Mouse (Mus musculus) cerebellum, adult 18-20 months (tissue): ENCODE results near the gene Appbp2.

Source experiments
- DNase-seq, 2 experiments: peaks; one replicate each; pipeline ENCODE4 v3.0.0; 2021

The Appbp2 gene

DNA sequence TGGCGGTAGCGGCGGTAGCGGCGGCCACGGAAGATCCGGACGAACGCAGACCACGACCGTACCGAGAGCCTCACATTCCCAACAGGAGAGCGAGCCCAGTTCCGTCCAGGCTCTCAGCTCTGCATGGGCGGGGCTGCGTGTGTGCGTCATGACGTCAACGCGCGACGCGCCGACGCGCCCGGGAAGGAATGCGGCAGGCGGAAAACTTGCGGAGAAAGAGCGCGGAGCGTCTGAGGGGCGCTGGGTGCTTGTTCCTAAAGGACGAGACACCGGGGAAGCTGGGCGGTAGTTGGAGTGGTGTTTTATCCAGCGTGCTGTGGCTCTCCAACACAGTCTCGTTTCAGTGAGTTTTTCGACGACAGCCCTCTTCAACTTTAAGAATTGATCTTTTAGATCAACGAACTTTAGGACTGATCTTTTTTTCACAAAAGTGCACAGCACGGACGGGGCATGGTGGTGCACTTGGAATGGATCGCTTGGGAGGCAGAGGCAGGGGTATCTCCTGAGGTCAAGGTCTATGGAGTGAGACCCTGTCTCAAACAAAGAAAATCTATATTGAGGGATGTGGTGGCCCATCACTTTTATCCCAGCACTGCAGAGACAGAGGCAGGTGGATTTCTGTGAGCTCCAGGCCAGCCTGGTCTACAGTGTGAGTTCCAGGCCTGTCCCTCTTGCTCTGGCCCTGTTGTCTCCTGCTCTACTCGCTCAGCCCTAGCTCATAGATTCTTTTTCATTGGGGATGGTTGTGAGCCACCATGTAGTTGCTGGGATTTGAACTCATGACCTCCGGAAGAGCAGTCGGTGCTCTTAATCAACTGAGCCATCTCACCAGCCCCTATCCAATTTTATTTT lies at the start of gene Appbp2:
Gene Appbp2, minus strand, starts transcription at position 141 of the 852 bp plus-strand sequence.
- DNase-seq: peak; percentile 90 to 92

DNA sequence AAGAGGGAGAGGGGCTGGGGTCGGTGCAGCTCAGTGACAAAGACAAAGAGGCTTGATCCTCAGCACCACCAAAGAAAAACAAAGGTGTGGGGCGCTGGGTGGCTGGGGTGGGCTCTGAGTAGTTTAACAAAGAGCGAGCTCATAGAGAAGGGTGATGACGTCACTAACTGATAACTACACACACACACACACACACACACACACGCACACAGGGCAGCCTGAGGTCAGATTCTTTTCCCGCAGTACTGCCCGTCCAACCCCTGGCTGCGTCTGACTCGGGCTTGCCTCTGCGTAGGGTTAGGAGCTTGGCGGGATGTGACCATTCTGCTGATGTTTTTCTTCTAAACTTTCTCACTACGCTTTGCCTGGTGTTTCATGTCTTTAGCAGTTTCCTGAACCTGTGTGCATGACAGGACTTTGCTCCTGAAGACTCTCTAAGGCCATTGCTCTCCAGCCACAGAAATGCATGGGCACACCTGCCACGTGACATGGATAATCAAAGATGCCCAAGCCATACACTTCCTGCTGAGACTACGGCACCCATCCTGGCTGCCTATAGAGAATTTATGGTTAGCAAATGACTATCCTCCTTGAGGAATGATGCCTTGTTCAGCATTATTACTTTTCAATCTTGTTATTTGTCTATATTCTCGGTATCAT lies 46.4 kb upstream of the Appbp2 start:
- no peak for DNase-seq

DNA sequence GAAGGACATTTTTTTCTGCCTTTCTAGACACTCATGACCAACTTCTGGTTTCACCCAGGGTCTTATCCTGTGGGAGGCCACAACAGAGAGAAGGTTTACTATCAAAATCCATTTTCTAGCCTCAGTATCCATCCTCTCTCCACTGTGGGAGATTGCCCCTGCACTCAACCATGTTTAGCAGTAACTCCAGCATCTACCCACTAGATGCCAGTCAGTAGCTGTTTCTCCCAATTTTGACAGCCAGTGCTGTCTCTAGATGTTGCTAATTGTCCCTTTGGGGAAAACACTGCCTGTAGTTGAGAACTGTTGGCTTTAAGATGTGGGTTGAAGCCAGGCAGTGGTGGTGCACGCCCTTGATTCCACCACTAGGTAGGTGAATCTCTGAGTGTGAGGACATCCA lies 43.2 kb upstream of the Appbp2 start:
- DNase-seq: no peak

DNA sequence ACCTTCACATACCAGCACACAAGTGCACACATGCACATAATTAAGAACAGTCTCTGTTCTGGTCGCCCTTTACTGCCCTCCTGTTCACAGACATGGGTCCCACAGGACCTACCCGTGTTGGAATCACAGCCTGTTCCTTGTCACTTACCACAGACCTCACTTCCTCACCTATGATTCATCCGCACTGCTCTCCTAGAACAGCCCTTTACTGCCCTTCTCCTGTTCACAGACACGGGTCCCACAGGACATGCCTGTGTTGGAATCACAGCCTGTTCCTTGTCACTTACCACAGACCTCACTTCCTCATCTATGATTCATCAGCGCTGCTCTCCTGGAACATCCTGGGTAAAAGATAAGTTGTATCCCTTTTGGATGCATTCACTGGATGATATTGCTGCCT lies 42.7 kb upstream of the Appbp2 start:
- no peak for DNase-seq

DNA sequence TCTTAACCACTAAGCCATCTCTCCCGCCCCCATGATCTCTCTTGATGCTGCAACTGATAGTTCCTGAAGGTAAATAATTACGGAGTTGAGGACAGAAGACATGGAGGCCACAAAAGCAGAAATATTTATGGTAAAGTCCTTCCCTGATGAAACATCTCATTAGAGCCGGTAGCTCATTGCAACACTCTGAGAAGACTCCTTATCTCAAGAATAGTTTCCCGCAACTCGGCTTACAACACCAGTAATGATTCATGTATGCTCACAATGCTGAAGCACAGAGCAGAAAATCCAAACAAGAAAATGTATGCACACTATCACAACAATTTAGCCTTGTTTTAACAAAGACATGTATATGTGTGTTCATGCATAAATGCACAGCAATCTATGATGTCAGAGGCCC lies 40.2 kb upstream of the Appbp2 start:
- DNase-seq: no peak

DNA sequence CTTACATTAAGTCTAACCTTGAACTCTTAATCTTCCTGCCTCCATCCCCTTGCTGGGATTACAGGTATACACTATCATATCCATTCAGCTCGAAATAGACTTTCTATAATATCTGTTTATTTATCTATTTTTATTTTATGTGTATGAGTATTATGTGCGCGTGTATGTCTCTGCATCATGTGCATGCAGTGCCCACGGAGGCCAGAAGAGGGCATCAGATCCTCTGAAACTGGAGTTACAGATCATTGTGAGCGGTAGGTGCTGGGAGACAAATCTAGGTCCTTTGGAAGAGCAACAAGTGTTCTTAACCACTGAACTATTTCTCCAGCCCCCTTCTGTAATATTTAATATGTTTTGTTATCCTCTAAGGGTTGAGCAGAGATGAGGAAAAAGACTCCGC lies 38.4 kb upstream of the Appbp2 start:
- DNase-seq: no peak

DNA sequence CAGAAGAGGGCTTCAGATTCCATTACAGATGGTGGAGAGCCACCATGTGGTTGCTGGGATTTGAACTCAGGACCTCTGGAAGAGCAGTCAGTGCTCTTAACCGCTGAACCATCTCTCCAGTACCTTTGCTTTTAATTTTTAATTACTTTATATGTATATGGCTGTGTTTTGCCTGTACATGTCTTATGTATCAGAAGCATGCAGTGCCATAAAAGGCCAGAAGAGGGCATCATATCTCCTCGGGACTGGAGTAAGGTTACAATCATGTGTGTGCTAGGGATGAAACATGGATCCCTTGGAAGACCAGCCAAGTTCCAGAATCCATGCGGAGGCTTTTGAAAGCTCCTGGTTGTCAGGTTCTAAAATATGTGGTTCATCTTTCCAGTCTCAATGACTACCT lies 35.7 kb upstream of the Appbp2 start:
- peak; percentile 24 to 38 for DNase-seq

DNA sequence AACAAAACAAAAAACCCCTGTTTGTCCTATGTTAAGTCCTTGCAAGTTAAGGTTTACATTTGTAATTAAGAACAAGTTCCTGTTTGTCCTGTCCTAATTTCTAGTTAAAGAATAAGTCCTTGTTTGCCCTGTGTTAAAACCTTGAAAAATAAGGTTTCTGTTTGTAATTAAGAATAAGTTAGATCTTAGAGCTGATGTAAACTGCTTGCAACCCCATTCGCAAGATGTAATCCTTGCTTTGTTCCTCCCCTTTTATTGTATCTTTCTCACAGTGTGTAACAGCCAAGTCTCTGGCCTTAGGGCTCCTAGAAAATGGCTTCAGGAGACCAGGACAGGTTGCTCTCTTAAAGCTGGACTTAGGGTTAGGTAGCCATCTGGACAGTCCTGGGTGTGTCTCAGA lies 32.5 kb upstream of the Appbp2 start:
- no peak for DNase-seq

DNA sequence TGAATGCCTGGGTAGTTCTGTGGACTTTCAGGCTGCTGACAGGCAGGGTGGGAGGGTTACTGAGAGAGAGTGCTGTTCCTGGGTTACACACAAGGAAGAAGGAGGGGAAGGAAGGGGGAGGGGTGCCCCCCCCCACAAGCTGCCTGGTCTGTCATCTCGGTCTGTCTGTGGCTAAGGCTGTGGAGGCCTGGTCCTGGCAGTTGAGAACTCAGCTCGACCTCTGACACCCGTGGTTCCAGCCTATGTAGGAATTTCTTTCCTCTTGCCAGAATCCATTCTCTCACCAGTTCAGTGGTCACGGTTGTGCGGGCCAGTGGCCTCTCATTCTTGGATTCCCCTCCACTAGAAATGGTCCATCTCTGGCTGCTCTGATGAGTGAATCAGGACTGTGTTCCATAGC lies 29.7 kb upstream of the Appbp2 start:
- DNase-seq: no peak

DNA sequence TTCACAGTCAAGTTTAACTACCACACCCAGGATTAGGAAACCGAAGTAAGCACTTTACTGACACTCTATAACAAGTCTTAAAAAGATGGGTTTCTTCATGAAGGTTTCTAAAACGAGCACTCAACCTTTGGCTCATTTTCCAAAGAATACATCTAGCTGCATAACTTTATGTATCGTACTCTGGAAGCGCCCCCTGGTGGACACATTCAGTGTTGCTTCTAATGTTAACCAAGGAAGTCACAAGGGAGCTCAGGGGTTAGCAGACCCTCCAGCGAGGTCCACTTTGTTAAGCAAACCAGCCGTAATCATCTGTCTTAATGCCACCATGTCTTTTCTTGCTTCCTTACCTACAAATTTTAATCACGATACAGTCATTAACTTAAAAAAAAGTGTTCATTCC lies 26.3 kb upstream of the Appbp2 start:
- peak; percentile 73 to 82 for DNase-seq

DNA sequence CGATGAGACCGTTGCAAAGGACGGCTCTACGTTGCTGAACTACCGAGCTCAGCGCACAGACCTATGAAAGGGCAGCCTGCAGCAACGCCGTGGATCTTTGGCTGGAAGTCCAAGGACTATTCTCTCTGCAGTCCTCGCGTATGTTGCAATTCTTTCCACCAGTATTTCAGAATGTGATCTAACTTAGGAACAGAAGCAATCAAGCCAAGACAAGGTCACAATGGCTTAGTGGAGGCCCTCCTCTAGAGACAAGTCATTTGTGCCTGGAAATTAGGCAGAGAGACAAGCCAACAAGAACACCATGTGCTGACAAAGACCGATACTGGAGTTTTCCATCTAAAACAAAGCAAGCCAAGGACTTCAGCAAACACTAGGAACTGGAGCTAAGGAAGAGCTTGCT lies 24.0 kb upstream of the Appbp2 start:
- DNase-seq: no peak

DNA sequence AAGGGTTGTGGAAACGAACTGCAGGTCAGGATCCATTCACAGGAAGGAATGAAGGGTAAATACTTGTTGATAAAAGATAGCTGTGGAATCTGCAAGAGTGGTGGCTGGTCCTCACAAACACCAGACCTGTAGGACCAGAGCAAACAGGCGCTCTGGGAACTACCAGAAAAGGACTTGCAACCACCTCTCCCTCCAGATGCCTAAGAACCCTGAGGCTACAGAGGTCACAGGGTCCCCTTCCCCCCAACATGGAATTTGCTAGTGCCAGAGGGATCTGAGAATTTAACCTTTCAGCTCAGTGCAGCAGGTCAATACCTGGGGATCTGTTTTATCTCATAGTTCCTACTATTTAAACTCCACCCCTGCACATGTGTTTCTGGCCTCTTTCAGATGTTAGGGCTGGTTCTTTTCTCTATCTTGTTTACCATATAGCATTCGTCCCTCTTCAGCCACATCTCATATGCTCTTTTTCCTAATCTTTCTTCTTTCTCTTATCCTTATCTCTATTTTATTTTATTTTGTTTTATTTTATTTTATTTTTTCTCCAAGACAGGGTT lies 20.6 kb upstream of the Appbp2 start:
- DNase-seq: no peak

DNA sequence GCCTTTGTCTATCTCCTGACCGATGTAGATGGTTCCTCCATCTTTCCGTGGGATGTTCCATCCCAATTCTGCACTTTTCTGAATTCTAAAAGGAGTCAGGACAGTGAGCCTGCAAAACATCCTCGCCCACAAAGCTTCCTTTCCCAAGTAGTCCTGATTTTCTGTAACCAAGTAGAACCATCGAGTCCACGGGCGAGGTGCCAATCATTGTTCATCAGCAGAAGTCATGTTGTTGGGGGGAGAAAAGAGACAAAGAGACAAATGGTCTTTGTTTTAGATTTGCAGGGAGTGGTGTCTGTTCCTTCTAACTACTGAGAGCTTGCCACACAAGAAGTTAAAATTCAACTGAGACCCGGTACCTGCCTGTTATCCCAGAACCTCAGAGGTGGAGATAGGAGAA lies 18.7 kb upstream of the Appbp2 start:
- DNase-seq: peak in 1 of 2 experiments; percentile 11

DNA sequence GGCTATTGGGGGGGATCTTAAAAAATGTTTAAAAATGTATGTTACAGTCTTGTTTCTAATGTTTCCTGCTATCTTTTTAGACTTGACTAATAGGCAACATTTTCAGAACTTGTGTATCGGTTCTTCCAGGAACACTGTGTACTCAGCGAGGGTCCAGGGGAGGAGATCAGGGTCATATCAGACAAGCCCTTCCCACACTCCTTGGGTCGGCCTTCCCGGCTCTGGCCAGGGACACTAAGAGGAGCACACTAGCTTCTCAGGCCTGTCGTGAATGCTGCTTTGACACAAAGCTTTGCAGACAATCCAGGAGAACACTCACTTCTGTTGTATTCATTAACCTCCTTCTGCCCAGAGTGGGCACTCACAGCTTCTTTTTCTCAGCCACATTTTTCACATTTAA lies 18.1 kb upstream of the Appbp2 start:
- no peak for DNase-seq

DNA sequence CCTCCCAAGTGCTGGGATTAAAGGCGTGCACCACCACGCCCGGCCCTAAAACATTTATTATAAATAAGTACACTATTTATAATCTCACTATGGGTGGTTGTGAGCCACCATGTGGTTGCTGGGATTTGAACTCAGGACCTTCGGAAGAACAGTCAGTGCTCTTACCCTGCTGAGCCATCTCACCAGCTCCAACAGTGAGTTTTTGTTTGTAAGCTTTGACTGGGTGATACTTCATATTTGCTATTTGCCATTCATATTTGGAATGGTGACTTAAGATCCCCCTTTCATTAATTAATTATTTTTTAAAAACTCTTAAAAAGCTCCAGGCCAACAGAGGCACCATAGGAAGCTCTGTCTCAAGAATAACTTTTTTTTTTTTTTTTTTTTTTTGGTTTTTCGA lies 17.0 kb upstream of the Appbp2 start:
- no peak for DNase-seq

DNA sequence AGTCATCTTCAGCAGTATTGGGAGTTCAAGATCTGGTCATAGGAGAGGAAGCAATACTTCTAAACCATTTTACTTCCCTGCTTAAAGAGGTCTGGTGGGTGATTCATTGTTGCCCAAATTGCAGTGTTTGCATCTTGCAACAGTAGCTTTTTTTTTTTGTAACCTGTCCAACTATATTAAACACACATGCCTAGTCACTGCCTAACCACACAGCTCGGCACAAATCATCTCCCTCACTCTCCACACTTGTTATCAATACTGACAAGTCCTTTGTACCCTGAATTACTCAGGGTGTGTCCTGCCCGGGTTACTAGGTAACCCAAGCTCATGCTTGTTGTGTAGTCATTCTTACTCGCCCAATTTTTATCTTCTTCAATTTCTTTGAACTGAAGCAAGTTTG lies 15.5 kb upstream of the Appbp2 start:
- no peak for DNase-seq

DNA sequence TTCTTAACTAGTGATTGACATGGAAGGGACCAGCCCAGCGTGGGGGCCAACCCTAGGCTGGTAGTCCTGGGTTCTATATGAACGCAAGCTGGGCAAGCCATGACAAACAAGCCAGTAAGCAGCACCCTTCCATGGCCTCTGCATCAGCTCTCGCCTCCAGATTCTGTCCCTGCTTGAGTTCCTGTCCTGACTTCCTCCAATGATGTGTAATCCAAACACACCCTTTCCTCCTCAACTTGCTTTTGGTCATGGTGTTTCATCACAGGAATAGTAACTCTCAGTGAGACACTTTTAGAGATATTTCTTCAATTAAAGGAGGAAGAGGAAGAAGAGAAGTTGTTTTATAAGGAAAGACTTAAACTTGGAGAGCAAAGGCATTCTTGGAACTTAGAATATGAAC lies 14.4 kb upstream of the Appbp2 start:
- no peak for DNase-seq

DNA sequence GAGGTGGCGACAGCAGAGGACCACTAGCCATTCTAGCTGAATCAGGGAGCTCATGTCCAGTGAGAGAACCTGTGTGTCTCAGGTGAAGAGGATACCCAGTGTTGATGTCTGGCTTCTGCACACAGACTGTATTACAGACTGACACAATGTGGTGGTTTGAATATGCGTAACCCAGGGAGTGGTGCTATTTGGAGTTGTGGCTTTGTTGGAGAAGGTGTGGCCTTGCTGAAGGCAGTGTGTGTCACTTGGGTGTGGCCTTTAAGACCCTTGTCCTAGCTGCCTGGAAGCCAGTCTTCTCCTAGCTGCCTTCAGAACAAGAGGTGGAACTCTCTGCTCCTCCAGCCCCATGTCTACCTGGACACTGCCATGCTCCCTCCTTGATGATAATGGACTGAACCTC lies 13.2 kb upstream of the Appbp2 start:
- no peak for DNase-seq

DNA sequence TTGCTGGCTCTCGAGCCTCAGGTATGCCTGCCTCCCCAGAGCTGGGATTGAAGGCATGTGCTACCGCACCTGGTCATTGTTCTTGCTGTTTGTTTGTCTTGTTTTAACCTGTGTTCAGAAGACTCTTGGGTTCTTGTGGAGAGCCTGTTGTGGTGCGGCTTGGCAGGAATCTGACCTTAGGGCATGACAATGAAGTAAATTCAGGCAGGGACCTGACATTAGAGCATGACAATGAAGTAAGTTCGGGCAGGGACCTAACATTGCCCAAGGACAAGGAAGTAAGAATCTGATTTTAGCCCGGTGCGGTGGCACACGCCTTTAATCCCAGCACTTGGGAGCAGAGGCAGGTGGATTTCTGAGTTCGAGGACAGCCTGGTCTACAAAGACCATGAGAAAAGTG lies 6.3 kb upstream of the Appbp2 start:
- DNase-seq: no peak

DNA sequence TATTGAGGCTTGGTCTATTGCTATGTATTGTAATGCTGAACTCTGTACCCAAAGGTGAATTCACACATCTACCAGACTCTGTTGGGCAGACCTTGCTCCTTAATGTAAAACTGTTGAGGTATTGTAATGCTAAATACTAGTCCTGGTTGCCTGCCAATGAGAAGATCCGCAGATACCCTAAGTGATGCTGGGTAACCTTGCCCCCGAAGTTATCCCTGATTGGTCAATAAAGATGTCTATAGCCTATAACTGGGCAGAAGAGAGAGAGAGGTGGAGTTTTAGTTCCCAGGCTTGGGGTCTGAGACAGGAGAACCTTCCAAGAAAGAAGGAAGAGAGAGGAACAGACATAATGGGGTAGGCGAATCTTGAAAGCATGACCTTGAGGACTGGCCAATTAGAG lies 5.3 kb upstream of the Appbp2 start:
- no peak for DNase-seq

DNA sequence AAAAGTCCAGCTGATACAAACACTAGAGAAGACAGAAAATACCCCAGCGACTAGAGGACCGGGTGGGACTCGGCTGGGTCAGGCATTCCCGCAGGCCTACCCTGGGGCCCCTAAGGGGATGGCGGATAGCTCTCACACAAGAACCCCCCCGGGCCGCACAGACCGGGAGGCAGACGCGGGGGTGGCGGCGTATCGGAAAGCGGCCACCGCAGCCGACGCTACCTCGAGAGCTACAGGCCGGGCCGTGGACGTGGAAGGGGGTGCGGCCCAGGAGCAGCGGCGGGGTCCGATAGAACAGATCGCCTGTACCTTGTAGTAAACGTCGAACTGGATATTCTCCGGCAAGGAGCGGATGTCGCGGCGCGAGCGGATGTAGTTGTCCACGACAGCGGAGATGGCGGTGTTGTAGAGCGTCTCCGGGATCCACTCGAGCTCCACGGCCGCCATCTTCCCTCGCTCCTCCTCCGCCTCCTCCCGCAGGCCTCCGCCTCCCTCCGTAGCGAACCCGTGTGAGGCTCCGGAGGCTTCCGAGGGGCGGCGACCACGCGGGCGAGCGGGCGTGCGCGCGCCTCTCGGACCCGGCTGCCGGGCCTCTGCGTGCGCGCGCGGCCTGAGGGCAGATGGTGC lies 454 bp downstream of the Appbp2 start:
- DNase-seq: peak; percentile 85 to 87

DNA sequence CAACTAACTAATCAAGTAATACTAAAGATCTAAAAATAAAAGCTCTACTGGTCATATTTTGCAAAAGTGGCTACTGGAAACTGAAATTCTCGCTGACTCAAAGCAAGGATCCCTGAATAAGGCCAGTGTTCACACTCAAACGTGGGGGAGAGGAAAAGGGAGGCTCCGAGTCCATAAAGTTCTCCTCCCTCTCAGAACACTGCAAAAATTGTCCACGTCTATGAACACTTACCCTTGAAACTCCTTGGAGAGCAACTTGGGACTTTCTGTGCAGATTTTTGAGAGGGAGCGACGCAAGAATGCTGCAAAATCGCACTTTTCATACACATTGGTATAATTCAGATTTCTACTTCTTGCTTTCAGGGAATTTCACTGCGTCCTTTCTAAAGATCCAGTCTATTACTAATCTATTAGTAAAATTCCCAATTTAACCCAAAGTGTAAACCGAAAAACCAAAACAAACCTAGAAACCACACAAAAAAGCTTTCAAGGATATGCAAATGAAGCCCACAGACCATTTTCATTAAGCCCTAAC lies 1.2 kb downstream of the Appbp2 start:
- no peak for DNase-seq

DNA sequence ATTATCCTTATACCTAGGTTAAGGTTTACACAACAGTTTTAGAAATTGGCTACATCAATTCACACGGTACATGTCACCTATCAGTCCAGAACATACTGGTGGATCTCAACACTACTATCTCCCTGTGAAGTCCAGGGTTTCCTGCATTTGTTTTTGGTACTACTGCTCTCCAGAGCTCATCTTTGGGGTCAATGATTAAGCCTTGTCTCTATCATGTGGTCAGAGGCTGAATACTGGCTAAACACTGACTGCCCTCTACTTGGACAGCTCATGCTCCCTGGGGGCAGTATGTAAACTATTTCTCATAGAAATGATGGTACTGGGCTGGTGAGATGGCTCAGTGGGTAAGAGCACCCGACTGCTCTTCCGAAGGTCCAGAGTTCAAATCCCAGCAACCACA lies 11.7 kb downstream of the Appbp2 start:
- DNase-seq: no peak

DNA sequence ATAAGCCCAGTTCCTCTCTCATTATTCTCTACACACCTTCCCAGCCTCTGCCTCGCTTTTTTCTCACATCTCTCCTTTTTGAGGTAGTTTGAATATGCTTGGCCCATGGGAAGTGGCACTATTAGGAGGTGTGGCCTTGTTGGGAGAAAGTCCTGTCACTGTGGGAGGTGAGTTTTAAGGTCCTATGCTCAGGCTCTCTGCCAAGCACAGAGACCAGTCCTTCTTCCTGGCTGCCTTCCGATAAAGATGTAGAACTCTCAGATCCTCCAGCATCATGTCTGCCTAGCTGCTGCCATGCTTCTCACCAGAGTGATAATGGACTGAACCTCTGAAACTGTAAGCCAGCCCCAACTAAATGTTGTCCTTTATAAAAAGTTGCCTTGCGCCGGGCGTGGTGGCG lies 12.4 kb downstream of the Appbp2 start:
- no peak for DNase-seq
